Mouse (Mus musculus): ENCODE results near the gene Iba57. TPM values are rescaled to one million over a fixed set of nuclear protein-coding genes. Genes with fewer than 3 reads are reported as not detected.
"Not testable (repeated sequence)": the region's sequence is repeated elsewhere in the genome, so short reads cannot be mapped to it uniquely, and the experiment has no call there.

The Iba57 gene
- polyA plus RNA-seq (2015; fragmentation: Nextera tagmentation; extraction: Ambion mirVana) = 7.3 and 7.6 TPM in 2 replicates

DNA sequence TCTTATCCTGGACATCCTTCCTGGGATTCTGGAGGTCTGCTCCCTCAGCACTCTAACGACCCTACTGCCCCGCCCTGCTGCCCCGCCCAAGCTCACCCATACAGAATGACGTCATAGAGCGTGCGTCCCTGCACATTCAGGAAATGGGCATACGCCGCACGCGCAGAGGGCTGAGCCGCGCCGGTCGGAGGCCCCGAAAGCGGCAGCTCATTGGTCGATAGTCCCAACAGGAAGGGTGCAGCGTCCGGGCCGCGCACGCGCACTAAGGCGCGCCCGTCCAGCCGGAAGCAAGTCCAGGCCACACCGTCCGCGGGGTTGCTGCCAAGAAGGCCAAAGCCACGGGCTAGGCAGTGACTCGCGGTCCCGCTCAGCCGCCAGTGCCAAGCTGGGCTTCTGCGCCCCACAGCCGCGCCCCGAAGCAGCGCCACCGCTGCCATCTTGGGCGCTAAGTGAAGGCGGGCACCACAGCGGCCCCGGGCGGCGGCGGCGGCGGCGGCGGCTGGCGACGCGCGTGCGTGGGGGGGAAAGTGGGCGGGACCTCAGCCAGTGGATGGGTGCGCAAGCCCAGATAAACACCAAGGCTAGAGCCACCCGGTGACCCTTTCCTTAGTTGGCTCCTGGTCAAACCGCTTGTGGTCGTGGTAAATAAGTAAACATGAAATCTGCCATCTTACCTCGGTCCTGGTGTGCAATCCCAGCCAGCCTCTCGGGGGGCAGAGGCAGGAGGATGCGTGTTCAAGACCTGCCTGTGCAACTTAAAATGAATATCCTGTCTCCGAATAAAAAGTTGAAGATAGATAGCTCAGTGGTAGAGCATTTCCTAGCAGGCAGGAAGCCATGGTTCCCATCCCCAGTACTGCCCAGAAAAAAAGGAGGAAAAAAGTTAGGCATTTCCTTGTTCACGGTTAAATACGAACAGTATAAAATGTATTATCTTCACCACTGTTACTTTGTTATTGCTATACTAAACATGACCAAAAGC, at the start of gene Iba57:
Gene Iba57 (minus strand): TSS at position 485 of the 982 bp plus-strand sequence.
- no peaks in the 10 kb centered on the region; the same call in 1 of the 2 replicates for H3K36me3 ChIP-seq (ENCODE audit: control insufficient read depth, insufficient read depth, low read length)
- no peaks in the 10 kb centered on the region for H3K9me3 ChIP-seq (replicated peaks; ENCODE audit: control insufficient read depth, low read length, poor library complexity, severe bottlenecking)
- H3K4me1 ChIP-seq (ENCODE audit: control insufficient read depth, insufficient read depth, low read length) = peaks cover 14% of the 10 kb centered on the region
- peak within 1 kb of the TSS; percentile 95 for H3K9ac ChIP-seq (ENCODE audit: low read depth, low read length)
- H3K27me3 ChIP-seq (ENCODE audit: control insufficient read depth, insufficient read depth, low read depth, low read length) = no peaks in the 10 kb centered on the region; the same call in 1 of the 2 replicates
- H3K4me3 ChIP-seq (ENCODE audit: low read depth, low read length) = peak within 1 kb of the TSS; percentile 82
- WGBS = 4% methylated on average over 53 of the region's 68 CpGs
- H3K27ac ChIP-seq (ENCODE audit: low read length) = peak within 1 kb of the TSS; percentile 100
- ATAC-seq = peak; percentile 99
- peak within 1 kb of the TSS; percentile 85 for H3K4me2 ChIP-seq (ENCODE audit: low read length)

DNA sequence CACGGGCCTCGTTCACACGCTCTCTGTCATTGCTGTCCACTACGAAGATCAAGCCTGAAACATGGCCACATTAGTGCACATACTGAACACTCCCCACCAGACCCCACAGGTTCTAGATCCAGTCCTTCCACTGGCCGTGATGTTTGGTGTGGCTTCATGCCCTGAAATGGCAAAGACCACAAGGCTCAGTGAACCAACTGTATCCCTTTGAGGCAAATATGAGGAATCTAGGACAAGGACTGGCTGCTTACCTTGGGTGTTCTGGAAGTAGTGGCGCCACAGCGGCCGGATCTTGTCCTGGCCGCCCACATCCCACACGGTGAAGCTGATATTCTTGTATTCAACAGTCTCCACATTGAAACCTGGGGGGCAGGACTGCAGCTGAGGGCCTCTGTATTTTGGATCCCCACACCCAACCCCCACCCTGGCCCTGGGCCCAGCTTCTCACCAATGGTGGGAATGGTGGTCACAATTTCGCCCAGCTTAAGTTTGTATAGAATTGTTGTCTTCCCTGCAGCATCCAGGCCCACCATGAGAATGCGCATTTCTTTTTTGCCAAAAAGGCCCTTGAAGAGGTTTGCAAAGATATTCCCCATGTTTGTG, 49.5 kb upstream of the Iba57 start:
- WGBS = 93% methylated on average over 12 of the region's 12 CpGs
- Histone ChIP-seq H3K4me2 (ENCODE audit: low read length) (no peak overlapping the region), H3K4me3 (ENCODE audit: low read depth, low read length) (no peak overlapping the region), H3K27me3 (ENCODE audit: control insufficient read depth, insufficient read depth, low read depth, low read length) (no peaks in the 10 kb centered on the region), H3K9ac (ENCODE audit: low read depth, low read length) (no peak overlapping the region), H3K9me3 (replicated peaks; ENCODE audit: control insufficient read depth, low read length, poor library complexity, severe bottlenecking) (no peaks in the 10 kb centered on the region), H3K4me1 (ENCODE audit: control insufficient read depth, insufficient read depth, low read length) (peaks cover 8% of the 10 kb centered on the region), H3K36me3 (ENCODE audit: control insufficient read depth, insufficient read depth, low read length) (peaks cover 12% of the 10 kb centered on the region; the same call in 1 of the 2 replicates), H3K27ac (ENCODE audit: low read length) (no peak overlapping the region)
- ATAC-seq = no peak

DNA sequence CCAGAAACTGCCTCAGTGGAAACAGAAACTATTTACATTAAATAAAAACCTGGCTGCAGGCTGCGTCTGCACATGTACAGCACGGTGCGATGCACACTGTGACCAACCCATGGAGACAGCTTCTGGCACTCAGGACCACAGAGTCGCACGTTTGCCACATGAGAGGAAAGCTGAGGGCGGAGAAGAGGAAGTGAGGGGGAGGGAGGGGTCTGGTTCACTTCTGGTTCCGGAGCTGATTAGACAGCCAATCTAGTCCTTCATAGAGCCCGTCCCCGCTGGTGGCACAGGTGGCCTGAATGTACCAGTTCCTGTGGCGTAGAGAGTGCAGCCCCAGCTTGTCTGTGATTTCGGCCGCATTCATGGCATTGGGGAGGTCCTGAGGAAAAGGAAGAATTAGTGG, 48.8 kb upstream of the Iba57 start:
- H3K9me3 ChIP-seq (replicated peaks; ENCODE audit: control insufficient read depth, low read length, poor library complexity, severe bottlenecking); H3K27me3 ChIP-seq (ENCODE audit: control insufficient read depth, insufficient read depth, low read depth, low read length); ATAC-seq; H3K27ac ChIP-seq (ENCODE audit: low read length); H3K9ac ChIP-seq (ENCODE audit: low read depth, low read length); H3K4me2 ChIP-seq (ENCODE audit: low read length); H3K4me3 ChIP-seq (ENCODE audit: low read depth, low read length): not testable (repeated sequence)
- Histone ChIP-seq H3K36me3 (ENCODE audit: control insufficient read depth, insufficient read depth, low read length) (peaks cover 12% of the 10 kb centered on the region; the same call in 1 of the 2 replicates), H3K4me1 (ENCODE audit: control insufficient read depth, insufficient read depth, low read length) (peaks cover 14% of the 10 kb centered on the region)
- WGBS = 85% methylated on average over 12 of the region's 12 CpGs

DNA sequence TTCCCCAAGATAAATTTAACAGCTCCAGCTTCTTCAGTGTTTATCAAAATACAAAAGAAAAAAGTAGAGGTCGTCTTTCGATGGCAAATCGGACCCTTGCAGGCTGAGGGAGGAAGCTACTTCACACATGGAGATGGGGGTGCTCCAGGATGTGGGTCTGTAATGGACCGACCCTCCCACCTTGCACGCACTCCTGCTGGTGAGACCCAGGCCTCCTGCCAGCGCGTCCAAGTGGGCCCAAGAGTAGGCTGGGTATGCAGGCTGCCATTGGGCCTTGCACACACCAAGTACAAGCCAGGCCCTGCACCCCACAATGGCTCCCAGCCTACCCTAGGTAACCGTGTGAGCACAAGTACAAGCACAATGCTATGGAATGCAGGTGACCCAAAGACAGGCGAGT, 48.0 kb upstream of the Iba57 start:
- not testable (repeated sequence) for H3K27ac ChIP-seq (ENCODE audit: low read length); H3K27me3 ChIP-seq (ENCODE audit: control insufficient read depth, insufficient read depth, low read depth, low read length); H3K9me3 ChIP-seq (replicated peaks; ENCODE audit: control insufficient read depth, low read length, poor library complexity, severe bottlenecking); H3K9ac ChIP-seq (ENCODE audit: low read depth, low read length); ATAC-seq; H3K4me3 ChIP-seq (ENCODE audit: low read depth, low read length); H3K4me2 ChIP-seq (ENCODE audit: low read length)
- Histone ChIP-seq H3K4me1 (ENCODE audit: control insufficient read depth, insufficient read depth, low read length) (peaks cover 14% of the 10 kb centered on the region), H3K36me3 (ENCODE audit: control insufficient read depth, insufficient read depth, low read length) (peaks cover 12% of the 10 kb centered on the region; the same call in 1 of the 2 replicates)
- 94% methylated on average over 9 of the region's 9 CpGs for WGBS

DNA sequence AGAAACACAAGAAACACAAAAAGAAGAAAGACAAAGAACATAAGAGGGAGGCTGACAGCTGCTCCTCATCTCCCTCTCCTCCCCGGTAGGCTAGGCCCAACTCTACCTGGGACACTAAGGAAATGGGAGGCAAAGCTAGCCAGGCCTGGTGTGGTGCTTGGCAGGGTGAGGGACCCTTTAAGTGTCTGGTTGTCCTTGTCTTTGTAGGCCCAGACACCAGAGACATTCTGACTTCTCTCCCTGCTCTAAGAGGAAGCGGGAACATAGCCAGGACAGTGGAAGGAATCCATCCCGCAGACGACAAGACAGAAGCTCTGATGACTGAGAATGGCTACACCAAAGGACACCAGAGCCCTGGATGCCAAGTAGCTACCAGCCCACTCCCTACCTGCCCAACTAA, 46.5 kb upstream of the Iba57 start:
- Histone ChIP-seq H3K4me3 (ENCODE audit: low read depth, low read length) (no peak overlapping the region), H3K27ac (ENCODE audit: low read length) (no peak overlapping the region), H3K4me1 (ENCODE audit: control insufficient read depth, insufficient read depth, low read length) (peaks cover 14% of the 10 kb centered on the region), H3K27me3 (ENCODE audit: control insufficient read depth, insufficient read depth, low read depth, low read length) (no peaks in the 10 kb centered on the region), H3K4me2 (ENCODE audit: low read length) (no peak overlapping the region), H3K9me3 (replicated peaks; ENCODE audit: control insufficient read depth, low read length, poor library complexity, severe bottlenecking) (no peaks in the 10 kb centered on the region), H3K36me3 (ENCODE audit: control insufficient read depth, insufficient read depth, low read length) (peaks cover 14% of the 10 kb centered on the region; the same call in 1 of the 2 replicates), H3K9ac (ENCODE audit: low read depth, low read length) (no peak overlapping the region)
- no peak for ATAC-seq
- 88% methylated on average over 4 of the region's 4 CpGs for WGBS

DNA sequence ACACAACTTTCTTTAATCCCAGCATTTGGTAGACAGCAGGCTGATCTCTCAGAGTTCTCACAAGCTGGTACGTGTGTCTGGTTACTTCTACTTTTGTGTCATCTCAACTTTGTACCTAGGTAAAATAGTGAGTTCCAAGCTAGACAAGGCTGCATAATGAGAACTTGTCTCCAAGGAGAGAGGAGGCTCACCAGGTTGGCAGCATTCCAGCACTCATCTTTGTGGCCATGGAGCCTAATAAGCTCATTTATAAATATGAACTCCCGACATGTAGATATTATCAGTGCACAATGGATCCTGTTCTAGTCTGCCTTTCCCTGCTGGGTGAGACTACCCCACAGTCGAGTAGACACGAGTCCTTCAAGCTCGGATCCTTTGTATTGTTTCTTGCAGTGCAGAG, 46.0 kb upstream of the Iba57 start:
- no peak for ATAC-seq
- 57% methylated on average over 5 of the region's 5 CpGs for whole genome bisulfite sequencing
- no peak overlapping the region for H3K9ac ChIP-seq (ENCODE audit: low read depth, low read length)
- H3K36me3 ChIP-seq (ENCODE audit: control insufficient read depth, insufficient read depth, low read length) = peaks cover 16% of the 10 kb centered on the region
- no peaks in the 10 kb centered on the region for H3K9me3 ChIP-seq (replicated peaks; ENCODE audit: control insufficient read depth, low read length, poor library complexity, severe bottlenecking)
- H3K4me2 ChIP-seq (ENCODE audit: low read length) = peak overlapping the region; percentile 88
- H3K27me3 ChIP-seq (ENCODE audit: control insufficient read depth, insufficient read depth, low read depth, low read length) = no peaks in the 10 kb centered on the region
- no peak overlapping the region for H3K27ac ChIP-seq (ENCODE audit: low read length)
- peaks cover 14% of the 10 kb centered on the region for H3K4me1 ChIP-seq (ENCODE audit: control insufficient read depth, insufficient read depth, low read length)
- no peak overlapping the region for H3K4me3 ChIP-seq (ENCODE audit: low read depth, low read length)

DNA sequence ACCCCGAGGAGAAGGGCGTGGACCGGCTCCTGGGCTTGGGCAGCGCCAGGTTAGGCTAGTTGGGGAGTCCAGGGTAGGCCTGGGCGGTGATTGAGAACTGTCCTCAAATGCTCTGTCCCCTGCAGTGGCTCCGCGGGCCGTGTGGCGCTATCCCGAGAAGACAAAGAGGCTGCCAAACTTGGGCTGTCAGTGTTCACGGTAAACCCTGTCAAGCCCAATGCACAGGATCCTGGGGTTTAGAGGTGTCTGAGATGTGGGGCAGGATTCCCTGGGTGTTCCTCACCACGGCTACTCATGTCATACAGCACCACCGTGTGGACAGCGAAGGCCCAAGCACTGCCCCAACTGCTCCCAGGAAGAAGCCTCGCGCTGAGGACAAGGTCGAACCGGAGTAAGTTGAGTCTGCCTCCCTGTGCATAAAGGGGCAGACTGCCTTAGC, 45.5 kb upstream of the Iba57 start:
- 8% methylated on average over 18 of the region's 18 CpGs for WGBS
- Histone ChIP-seq H3K4me1 (ENCODE audit: control insufficient read depth, insufficient read depth, low read length) (peaks cover 14% of the 10 kb centered on the region), H3K27me3 (ENCODE audit: control insufficient read depth, insufficient read depth, low read depth, low read length) (no peaks in the 10 kb centered on the region), H3K4me2 (ENCODE audit: low read length) (peak overlapping the region; percentile 88), H3K4me3 (ENCODE audit: low read depth, low read length) (peak overlapping the region; percentile 58), H3K9me3 (replicated peaks; ENCODE audit: control insufficient read depth, low read length, poor library complexity, severe bottlenecking) (no peaks in the 10 kb centered on the region), H3K9ac (ENCODE audit: low read depth, low read length) (peak overlapping the region; percentile 73), H3K36me3 (ENCODE audit: control insufficient read depth, insufficient read depth, low read length) (peaks cover 17% of the 10 kb centered on the region), H3K27ac (ENCODE audit: low read length) (peak overlapping the region; percentile 9; the same call in 1 of the 2 replicates)
- peak; percentile 43 for ATAC-seq

DNA sequence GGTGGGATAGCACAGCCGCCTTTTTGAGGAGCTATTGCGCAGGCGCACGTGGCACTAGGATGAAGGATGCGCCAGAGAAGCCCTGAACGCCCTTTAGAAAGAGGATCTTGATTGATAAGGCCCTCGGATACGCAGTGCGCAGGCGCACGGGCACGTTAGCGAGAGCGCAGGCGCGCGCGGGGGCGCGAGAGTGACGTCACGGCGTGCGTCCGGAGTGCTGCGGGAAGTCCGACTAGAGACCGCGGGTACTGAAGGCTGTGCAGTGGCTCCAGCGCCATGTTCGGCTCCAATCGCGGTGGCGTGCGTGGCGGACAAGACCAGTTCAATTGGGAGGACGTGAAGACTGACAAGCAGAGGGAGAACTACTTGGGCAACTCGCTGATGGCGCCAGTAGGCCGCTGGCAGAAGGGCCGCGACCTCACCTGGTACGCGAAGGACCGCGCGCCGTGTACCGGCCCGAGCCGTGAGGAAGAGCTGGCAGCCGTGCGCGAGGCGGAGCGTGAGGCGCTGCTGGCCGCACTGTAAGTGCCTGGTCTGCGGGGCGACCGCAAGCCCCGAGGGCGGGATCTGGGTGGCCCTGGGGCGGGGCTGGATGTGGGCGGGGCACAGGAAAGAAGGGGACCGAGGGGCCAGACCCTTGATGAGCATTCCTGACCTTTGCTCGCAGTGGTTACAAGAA, 44.8 kb upstream of the Iba57 start, which contains the start of gene 2310033P09Rik:
Gene 2310033P09Rik (plus strand): TSS at position 169 of the 679 bp plus-strand sequence.
- Histone ChIP-seq H3K4me1 (ENCODE audit: control insufficient read depth, insufficient read depth, low read length) (peaks cover 14% of the 10 kb centered on the region), H3K27me3 (ENCODE audit: control insufficient read depth, insufficient read depth, low read depth, low read length) (no peaks in the 10 kb centered on the region), H3K9me3 (replicated peaks; ENCODE audit: control insufficient read depth, low read length, poor library complexity, severe bottlenecking) (no peaks in the 10 kb centered on the region), H3K9ac (ENCODE audit: low read depth, low read length) (peak within 1 kb of the TSS; percentile 73), H3K36me3 (ENCODE audit: control insufficient read depth, insufficient read depth, low read length) (peaks cover 14% of the 10 kb centered on the region), H3K27ac (ENCODE audit: low read length) (peak within 1 kb of the TSS; percentile 70), H3K4me2 (ENCODE audit: low read length) (peak within 1 kb of the TSS; percentile 88), H3K4me3 (ENCODE audit: low read depth, low read length) (peak within 1 kb of the TSS; percentile 58)
- WGBS = under 1% methylated on average over 67 of the region's 67 CpGs
- ATAC-seq = peak; percentile 89
